Mouse (Mus musculus) heart, adult 2 months (tissue): ENCODE data around the gene Sec14l2.

Experiments used
- CTCF ChIP-seq: fragments of 200-600 bp; IDR thresholded peaks from 2 replicates; pipeline ENCODE4 v1.8.1; 2022; ENCODE audit warnings: antibody characterized with exemption, mild to moderate bottlenecking, moderate library complexity
- EP300 ChIP-seq: fragments of 200-500 bp; IDR thresholded peaks from 2 replicates; pipeline ENCODE4 v1.6.1; 2011; ENCODE audit warnings: low read depth, low read length, control low read depth; ENCODE audit not compliant: insufficient read depth

- no peak for TF ChIP-seq CTCF
- TF ChIP-seq EP300, result no peak
Measured at GRCm38 (mm10) chr11:4101851-4102250, 21.4 kb downstream of the Sec14l2 start.
